Mouse (Mus musculus) liver, embryonic 12.5 days (tissue): ENCODE measurements around the gene Tuba3a. TPM values are rescaled to one million over a fixed set of nuclear protein-coding genes. Genes with fewer than 3 reads are reported as not detected.
"Not testable (repeated sequence)": the region's sequence is repeated elsewhere in the genome, so short reads cannot be mapped to it uniquely, and the experiment has no call there.

Experiments
- ATAC-seq: fragments of 200-750 bp; cut with Nextera tagmentation; 2 replicates; pipeline ENCODE4 v1.8.0; 2017; ENCODE audit warnings: moderate number of reproducible peaks, mild to moderate bottlenecking, moderate library complexity
- H3K27ac ChIP-seq: fragments of 300-500 bp; sonication (generic); 2 replicates; pipeline ENCODE4 v1.5.1; 2016; ENCODE audit warnings: mild to moderate bottlenecking
- H3K27me3 ChIP-seq: fragments of 300-500 bp; sonication (generic); replicated peaks from 2 replicates; pipeline ENCODE4 v1.6.1; 2016; ENCODE audit warnings: mild to moderate bottlenecking, moderate library complexity
- H3K36me3 ChIP-seq: fragments of 300-500 bp; sonication (generic); 2 replicates; pipeline ENCODE4 v1.6.1; 2016; ENCODE audit warnings: mild to moderate bottlenecking, moderate library complexity
- H3K4me1 ChIP-seq: fragments of 300-500 bp; sonication (generic); 2 replicates; pipeline ENCODE4 v1.6.1; 2016
- H3K4me2 ChIP-seq: fragments of 300-500 bp; sonication (generic); 2 replicates; pipeline ENCODE4 v1.6.1; 2016; ENCODE audit warnings: mild to moderate bottlenecking, moderate library complexity
- H3K4me3 ChIP-seq: fragments of 300-500 bp; sonication (generic); 2 replicates; pipeline ENCODE4 v1.5.1; 2016; ENCODE audit warnings: mild to moderate bottlenecking, moderate library complexity
- H3K9ac ChIP-seq: fragments of 300-500 bp; sonication (generic); 2 replicates; pipeline ENCODE4 v1.6.1; 2016; ENCODE audit warnings: mild to moderate bottlenecking, moderate library complexity
- H3K9me3 ChIP-seq: fragments of 300-500 bp; sonication (generic); replicated peaks from 2 replicates; pipeline ENCODE4 v1.6.1; 2016; ENCODE audit warnings: mild to moderate bottlenecking, moderate library complexity
- WGBS: fragments of 180-500 bp; shearing (Covaris S2); methylation state at CpG from one replicate; pipeline ENCODE4 v1.1.7; 2016; ENCODE audit not compliant: insufficient replicate concordance; 5-methylcytosine and 5-hydroxymethylcytosine counted together
- polyA plus RNA-seq: library from polyadenylated mRNA; unstranded; fragments of >200 nt; fragmentation: Nextera tagmentation; extraction: Ambion mirVana; gene quantifications from 2 replicates; pipeline ENCODE4 v1.2.1, GENCODE M21; 2016

The Tuba3a gene
- polyA plus RNA-seq, 1 experiment from 2014 or later: not detected

GRCm38 (mm10) chr6:125304408-125304807, 18.6 kb upstream of the Tuba3a start:
- not testable (repeated sequence) for H3K4me1 ChIP-seq, H3K4me3 ChIP-seq, H3K9me3 ChIP-seq, ATAC-seq, H3K27me3 ChIP-seq, H3K9ac ChIP-seq, H3K27ac ChIP-seq, H3K4me2 ChIP-seq
- 74% methylated on average over 7 of the region's 7 CpGs for WGBS
- H3K36me3 ChIP-seq: peaks cover 34% of the 10 kb centered on the region

- 69% methylated on average over 4 of the region's 4 CpGs for WGBS
- no peak for ATAC-seq
- no peak overlapping the region for H3K4me2 ChIP-seq
- H3K4me3 ChIP-seq: no peak overlapping the region
- H3K27me3 ChIP-seq: no peaks in the 10 kb centered on the region
- H3K27ac ChIP-seq: no peak overlapping the region
- H3K9ac ChIP-seq: no peak overlapping the region
- 0 out of 2 replicates have a peak, but pooled peaks cover 3% of the 10 kb centered on the region for H3K9me3 ChIP-seq
- peaks cover 22% of the 10 kb centered on the region for H3K36me3 ChIP-seq
- no peaks in the 10 kb centered on the region for H3K4me1 ChIP-seq
These were observed 17.4 kb upstream of the Tuba3a start for GRCm38 (mm10) chr6:125303242-125303641.

GRCm38 (mm10) chr6:125302231-125302982, 16.6 kb upstream of the Tuba3a start:
- H3K27ac ChIP-seq: no peak overlapping the region

GRCm38 (mm10) chr6:125300982-125301381, 15.1 kb upstream of the Tuba3a start:
- H3K27ac ChIP-seq: no peak overlapping the region
- H3K36me3 ChIP-seq: peaks cover 1% of the 10 kb centered on the region; the same call in 1 of the 2 replicates
- no peak for ATAC-seq
- H3K27me3 ChIP-seq: no peaks in the 10 kb centered on the region
- H3K9me3 ChIP-seq: 0 out of 2 replicates have a peak, but pooled peaks cover 3% of the 10 kb centered on the region
- no peaks in the 10 kb centered on the region for H3K4me1 ChIP-seq
- H3K9ac ChIP-seq: no peak overlapping the region
- 60% methylated on average over 1 of the region's 1 CpGs for WGBS
- H3K4me3 ChIP-seq: no peak overlapping the region
- no peak overlapping the region for H3K4me2 ChIP-seq

More at GRCm38 (mm10) chr6:125302231-125302982, 16.6 kb upstream of the Tuba3a start:
- H3K27me3 ChIP-seq: no peaks in the 10 kb centered on the region
- WGBS: 77% methylated on average over 24 of the region's 24 CpGs
- no peak overlapping the region for H3K4me2 ChIP-seq
- peaks cover 16% of the 10 kb centered on the region for H3K36me3 ChIP-seq
- H3K4me1 ChIP-seq: no peaks in the 10 kb centered on the region
- no peak overlapping the region for H3K9ac ChIP-seq
- ATAC-seq: no peak
- H3K9me3 ChIP-seq: 0 out of 2 replicates have a peak, but pooled peaks cover 3% of the 10 kb centered on the region
- no peak overlapping the region for H3K4me3 ChIP-seq

- H3K4me1 ChIP-seq: no peaks in the 10 kb centered on the region
- no peak overlapping the region for H3K9ac ChIP-seq
- no peak overlapping the region for H3K4me2 ChIP-seq
- H3K9me3 ChIP-seq: no peaks in the 10 kb centered on the region; the same call in 1 of the 2 replicates
- no peak overlapping the region for H3K4me3 ChIP-seq
- no peak for ATAC-seq
- no peaks in the 10 kb centered on the region for H3K36me3 ChIP-seq
- H3K27ac ChIP-seq: no peak overlapping the region
- H3K27me3 ChIP-seq: no peaks in the 10 kb centered on the region
- 59% methylated on average over 5 of the region's 5 CpGs for WGBS
These were observed 11.4 kb upstream of the Tuba3a start for GRCm38 (mm10) chr6:125297149-125297820.

GRCm38 (mm10) chr6:125294049-125294448, 8.2 kb upstream of the Tuba3a start:
- no peak overlapping the region for H3K27ac ChIP-seq
- peaks cover 3% of the 10 kb centered on the region; the same call in 1 of the 2 replicates for H3K27me3 ChIP-seq
- no peak overlapping the region for H3K4me2 ChIP-seq
- WGBS: 76% methylated on average over 4 of the region's 4 CpGs
- no peaks in the 10 kb centered on the region for H3K4me1 ChIP-seq
- ATAC-seq: no peak
- H3K4me3 ChIP-seq: no peak overlapping the region
- H3K9me3 ChIP-seq: no peaks in the 10 kb centered on the region; the same call in 1 of the 2 replicates
- no peaks in the 10 kb centered on the region for H3K36me3 ChIP-seq
- no peak overlapping the region for H3K9ac ChIP-seq

- Histone ChIP-seq H3K27me3 (peaks cover 3% of the 10 kb centered on the region; the same call in 1 of the 2 replicates), H3K27ac (no peak overlapping the region), H3K4me3 (no peak overlapping the region), H3K9me3 (no peaks in the 10 kb centered on the region; the same call in 1 of the 2 replicates), H3K4me2 (no peak overlapping the region), H3K9ac (no peak overlapping the region), H3K4me1 (no peaks in the 10 kb centered on the region), H3K36me3 (no peaks in the 10 kb centered on the region)
- no peak for ATAC-seq
- 68% methylated on average over 7 of the region's 7 CpGs for WGBS
These were observed 6.4 kb upstream of the Tuba3a start for GRCm38 (mm10) chr6:125292256-125292655.

- Histone ChIP-seq H3K9ac (no peak overlapping the region), H3K4me1 (no peaks in the 10 kb centered on the region), H3K36me3 (no peaks in the 10 kb centered on the region), H3K4me3 (no peak overlapping the region), H3K4me2 (no peak overlapping the region), H3K27ac (no peak overlapping the region), H3K9me3 (no peaks in the 10 kb centered on the region; the same call in 1 of the 2 replicates), H3K27me3 (peaks cover 3% of the 10 kb centered on the region; the same call in 1 of the 2 replicates)
- no peak for ATAC-seq
- 62% methylated on average over 4 of the region's 4 CpGs for WGBS
These were observed 5.5 kb upstream of the Tuba3a start for GRCm38 (mm10) chr6:125291329-125291728.

GRCm38 (mm10) chr6:125288730-125289129, 2.9 kb upstream of the Tuba3a start:
- no peak overlapping the region for H3K27ac ChIP-seq
- H3K9ac ChIP-seq: no peak overlapping the region
- no peak for ATAC-seq
- H3K36me3 ChIP-seq: no peaks in the 10 kb centered on the region
- H3K9me3 ChIP-seq: no peaks in the 10 kb centered on the region; the same call in 1 of the 2 replicates
- no peak overlapping the region for H3K4me3 ChIP-seq
- WGBS: 48% methylated on average over 5 of the region's 5 CpGs
- no peaks in the 10 kb centered on the region for H3K4me1 ChIP-seq
- H3K27me3 ChIP-seq: peaks cover 3% of the 10 kb centered on the region; the same call in 1 of the 2 replicates
- H3K4me2 ChIP-seq: no peak overlapping the region

- no peaks in the 10 kb centered on the region for H3K9me3 ChIP-seq
- peaks cover 3% of the 10 kb centered on the region; the same call in 1 of the 2 replicates for H3K27me3 ChIP-seq
- H3K27ac ChIP-seq: no peak overlapping the region
- ATAC-seq: no peak
- no peak overlapping the region for H3K9ac ChIP-seq
- no peaks in the 10 kb centered on the region for H3K4me1 ChIP-seq
- H3K36me3 ChIP-seq: no peaks in the 10 kb centered on the region
- no peak overlapping the region for H3K4me3 ChIP-seq
- 79% methylated on average over 4 of the region's 4 CpGs for WGBS
- no peak overlapping the region for H3K4me2 ChIP-seq
These were observed 1.1 kb upstream of the Tuba3a start for GRCm38 (mm10) chr6:125286944-125287343.

GRCm38 (mm10) chr6:125284751-125285150, 1.1 kb downstream of the Tuba3a start:
- no peak for ATAC-seq
- H3K9me3 ChIP-seq: no peaks in the 10 kb centered on the region
- no peaks in the 10 kb centered on the region for H3K36me3 ChIP-seq
- no peaks in the 10 kb centered on the region for H3K4me1 ChIP-seq
- 80% methylated on average over 7 of the region's 7 CpGs for WGBS
- no peak overlapping the region for H3K9ac ChIP-seq
- no peak overlapping the region for H3K27ac ChIP-seq
- peaks cover 3% of the 10 kb centered on the region; the same call in 1 of the 2 replicates for H3K27me3 ChIP-seq
- no peak overlapping the region for H3K4me2 ChIP-seq
- H3K4me3 ChIP-seq: no peak overlapping the region

- no peaks in the 10 kb centered on the region for H3K36me3 ChIP-seq
- 0 out of 2 replicates have a peak, but pooled peaks cover under 1% of the 10 kb centered on the region for H3K27me3 ChIP-seq
- no peak for ATAC-seq
- H3K4me2 ChIP-seq: no peak overlapping the region
- WGBS: 61% methylated on average over 8 of the region's 8 CpGs
- H3K9ac ChIP-seq: no peak overlapping the region
- H3K27ac ChIP-seq: no peak overlapping the region
- H3K4me1 ChIP-seq: no peaks in the 10 kb centered on the region
- H3K9me3 ChIP-seq: no peaks in the 10 kb centered on the region
- no peak overlapping the region for H3K4me3 ChIP-seq
These were observed 1.6 kb downstream of the Tuba3a start for GRCm38 (mm10) chr6:125284250-125284649.
